Mouse (Mus musculus) liver, embryonic 14.5 days (tissue): ENCODE measurements around the gene Kcnj8. TPM values are rescaled to one million over a fixed set of nuclear protein-coding genes. Genes with fewer than 3 reads are reported as not detected.
A peak's percentile ranks its signal among the peaks of the same experiment; 100 is the strongest.

Experiments
- ATAC-seq: fragments of 200-750 bp; cut with Nextera tagmentation; 2 replicates; pipeline ENCODE4 v1.8.0; 2017; ENCODE audit warnings: moderate number of reproducible peaks, mild to moderate bottlenecking, moderate library complexity; ENCODE audit not compliant: insufficient read depth
- DNase-seq, 3 experiments: peaks; one replicate each; pipeline ENCODE4 v3.0.0-alpha.2; 2012 to 2013; ENCODE audit warnings: low read depth in 3 of 3, low spot score in 3 of 3
- H3K27ac ChIP-seq: fragments of 300-500 bp; sonication (generic); 2 replicates; pipeline ENCODE4 v1.5.1; 2014; ENCODE audit warnings: moderate library complexity, mild to moderate bottlenecking, control low read depth, inconsistent platforms
- H3K27me3 ChIP-seq: fragments of 300-500 bp; sonication (generic); 2 replicates; pipeline ENCODE4 v1.6.1; 2014; ENCODE audit warnings: mild to moderate bottlenecking, low read length, moderate library complexity; ENCODE audit not compliant: control insufficient read depth, insufficient read depth
- H3K36me3 ChIP-seq: fragments of 300-500 bp; sonication (generic); replicated peaks from 2 replicates; pipeline ENCODE4 v1.6.1; 2014; ENCODE audit warnings: low read depth; ENCODE audit not compliant: control insufficient read depth, insufficient read depth
- H3K4me1 ChIP-seq, 2 experiments: fragments of 200-500 bp in 1 of 2; fragments of 300-500 bp in 1 of 2; sonication (generic) in 1 of 2; replicated peaks; 2 replicates each; pipeline ENCODE4 v1.6.1; 2012 to 2014; ENCODE audit warnings: antibody characterized with exemption in 1 of 2, inconsistent platforms in 1 of 2, low read length in 1 of 2; ENCODE audit not compliant: control insufficient read depth in 2 of 2, insufficient read depth in 2 of 2
- H3K4me2 ChIP-seq: fragments of 300-500 bp; sonication (generic); 2 replicates; pipeline ENCODE4 v1.6.1; 2014; ENCODE audit warnings: low read depth, mild to moderate bottlenecking, control low read depth, moderate library complexity
- H3K4me3 ChIP-seq, 2 experiments: fragments of 200-500 bp in 1 of 2; fragments of 300-500 bp in 1 of 2; sonication (generic) in 1 of 2; 2 replicates each; pipeline ENCODE4 v1.5.1; 2012 to 2014; ENCODE audit warnings: low read depth in 2 of 2, low read length in 2 of 2, mild to moderate bottlenecking in 2 of 2, control low read depth in 1 of 2, inconsistent platforms in 1 of 2, moderate library complexity in 1 of 2; ENCODE audit not compliant: insufficient read depth in 1 of 2
- H3K9ac ChIP-seq: fragments of 300-500 bp; sonication (generic); replicated peaks from 2 replicates; pipeline ENCODE4 v1.6.1; 2014; ENCODE audit warnings: mild to moderate bottlenecking, control low read depth, moderate library complexity
- H3K9me3 ChIP-seq: fragments of 300-500 bp; sonication (generic); 2 replicates; pipeline ENCODE4 v1.6.1; 2016; ENCODE audit warnings: low read length, mixed read lengths; ENCODE audit not compliant: control insufficient read depth
- CTCF ChIP-seq: IDR thresholded peaks from 2 replicates; pipeline ENCODE4 v1.5.1; 2016; ENCODE audit warnings: antibody characterized with exemption, low read depth, control low read depth
- EP300 ChIP-seq: IDR thresholded peaks from 2 replicates; pipeline ENCODE4 v1.6.1; 2016; ENCODE audit warnings: antibody characterized with exemption, low read depth
- WGBS: fragments of 180-500 bp; shearing (Covaris S2); extraction: QIAGEN DNeasy Blood & Tissue Kit; methylation state at CpG from one replicate; pipeline ENCODE4 v1.1.7; 2014; ENCODE audit not compliant: insufficient replicate concordance; 5-methylcytosine and 5-hydroxymethylcytosine counted together
- polyA plus RNA-seq, 2 experiments: library from polyadenylated mRNA; depleted of rRNA in 1 of 2; stranded (reverse) in 1 of 2; unstranded in 1 of 2; fragments of >200 nt; fragmentation: Nextera tagmentation in 1 of 2; extraction: Ambion mirVana in 1 of 2; gene quantifications; 2 replicates each; pipeline versions ENCODE4 v1.2.1 to v1.2.3; 2012 to 2014

Kcnj8 gene
- polyA plus RNA-seq, 2 experiments, result 0.89 to 1.6 TPM

- H3K9me3 ChIP-seq, result no peaks in the 10 kb centered on the region
- H3K27me3 ChIP-seq, result peaks cover 42% of the 10 kb centered on the region
- no peak overlapping the region for H3K4me2 ChIP-seq
- 20% methylated on average over 6 of the region's 6 CpGs for WGBS
- no peak overlapping the region for H3K9ac ChIP-seq
- no peak overlapping the region for H3K27ac ChIP-seq
- TF ChIP-seq EP300 (no peak), CTCF (no peak)
- ATAC-seq (no peak), DNase-seq (no peak)
- H3K4me3 ChIP-seq, result no peak overlapping the region
- no peaks in the 10 kb centered on the region for H3K36me3 ChIP-seq
- peaks cover 0 to 3% of the 10 kb centered on the region in 2 experiments; a peak in 1 of 4 replicates for H3K4me1 ChIP-seq
Observed at GRCm38 (mm10) chr6:142572876-142573275, 1.5 kb upstream of the Kcnj8 start.

GRCm38 (mm10) chr6:142571629-142572360, 381 bp upstream of the Kcnj8 start:
- 3% methylated on average over 21 of the region's 21 CpGs for WGBS
- Histone ChIP-seq H3K4me2 (peak overlapping the region; percentile 55), H3K4me3 (peak overlapping the region in 1 of 2 experiments; percentile 40; a peak in 2 of 4 replicates), H3K9ac (no peak overlapping the region), H3K9me3 (no peaks in the 10 kb centered on the region), H3K36me3 (no peaks in the 10 kb centered on the region), H3K27ac (no peak overlapping the region), H3K4me1 (peaks cover 0 to 4% of the 10 kb centered on the region in 2 experiments; a peak in 2 of 4 replicates), H3K27me3 (peaks cover 42% of the 10 kb centered on the region)
- no peak for TF ChIP-seq CTCF
- no peak for TF ChIP-seq EP300
- DNase-seq (no peak), ATAC-seq (no peak)

GRCm38 (mm10) chr6:142570046-142570770, 1.2 kb downstream of the Kcnj8 start:
- Histone ChIP-seq H3K27me3 (peaks cover 42% of the 10 kb centered on the region), H3K9me3 (no peaks in the 10 kb centered on the region), H3K27ac (no peak overlapping the region), H3K36me3 (no peaks in the 10 kb centered on the region), H3K4me1 (peaks cover 0 to 4% of the 10 kb centered on the region in 2 experiments; a peak in 2 of 4 replicates), H3K9ac (no peak overlapping the region), H3K4me2 (peak overlapping the region; percentile 29), H3K4me3 (no peak overlapping the region)
- TF ChIP-seq EP300 (no peak), CTCF (no peak)
- DNase-seq (no peak), ATAC-seq (no peak)
- WGBS, result 12% methylated on average over 30 of the region's 30 CpGs

GRCm38 (mm10) chr6:142568713-142569357, 2.6 kb downstream of the Kcnj8 start:
- Histone ChIP-seq H3K27me3 (peaks cover 42% of the 10 kb centered on the region), H3K9ac (no peak overlapping the region), H3K4me3 (no peak overlapping the region), H3K36me3 (no peaks in the 10 kb centered on the region), H3K4me2 (no peak overlapping the region), H3K4me1 (peaks cover 0 to 4% of the 10 kb centered on the region in 2 experiments; a peak in 2 of 4 replicates), H3K9me3 (no peaks in the 10 kb centered on the region), H3K27ac (no peak overlapping the region)
- ATAC-seq (no peak), DNase-seq (no peak)
- WGBS, result 37% methylated on average over 7 of the region's 7 CpGs
- TF ChIP-seq EP300, result no peak
- TF ChIP-seq CTCF, result no peak
